Mouse (Mus musculus): ENCODE measurements around the gene Nrp2. TPM values are rescaled to one million over a fixed set of nuclear protein-coding genes. Genes with fewer than 3 reads are reported as not detected.

The Nrp2 gene
- polyA plus RNA-seq, 1 experiment from 2014 or later = 6.2 TPM

DNA sequence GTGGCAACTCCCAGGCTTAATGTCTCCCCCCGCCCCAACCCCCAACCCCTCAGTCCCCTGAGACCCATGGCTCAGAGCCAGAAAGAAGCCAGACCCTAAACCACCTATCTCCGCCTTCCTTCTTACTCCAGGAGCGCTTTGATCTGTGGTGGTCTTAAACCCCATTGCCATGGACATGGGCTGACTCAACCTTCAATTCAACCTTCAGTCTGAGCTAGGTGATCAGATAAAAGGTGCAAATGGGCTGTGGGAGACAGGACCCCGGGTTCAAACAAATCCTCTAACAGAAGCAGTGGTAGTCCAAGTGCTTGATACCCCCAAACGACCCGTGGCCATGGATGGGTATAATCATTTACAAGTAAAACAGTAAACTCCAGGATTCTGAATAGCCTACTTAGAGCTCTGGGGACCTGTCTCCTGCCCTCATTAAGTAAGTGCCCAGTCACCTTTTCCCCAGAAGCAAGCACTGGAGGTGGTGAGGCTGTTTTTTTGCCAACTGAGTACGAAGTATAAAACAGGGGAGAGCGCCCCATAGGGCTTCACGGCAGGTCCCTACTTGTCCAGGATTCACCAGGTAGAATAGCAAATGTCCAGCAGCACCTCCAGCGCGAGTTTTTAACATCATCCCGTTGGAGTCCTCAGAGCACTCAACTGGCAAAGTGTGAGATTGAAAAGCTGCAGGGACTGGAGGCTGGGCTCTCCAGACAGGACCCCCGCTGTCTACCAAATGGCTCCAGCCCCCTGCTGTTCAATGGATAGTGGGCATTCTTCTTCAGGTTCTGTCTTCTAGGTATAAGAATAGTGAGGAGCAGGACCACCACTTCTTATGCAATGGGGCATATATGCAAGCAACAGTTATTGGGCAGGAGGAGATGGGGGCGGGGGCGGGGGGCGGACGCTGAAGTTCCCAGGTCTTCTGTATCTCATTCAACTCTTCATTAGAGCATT, 5.1 kb downstream of the Nrp2 start:
- H3K9ac ChIP-seq (ENCODE audit: low read depth, low read length) = no peak overlapping the region
- peak overlapping the region; percentile 72; the same call in 1 of the 2 replicates for H3K4me2 ChIP-seq
- DNase-seq (ENCODE audit: low spot score) (no peak), ATAC-seq (replicated peaks; ENCODE audit: low FRiP score) (no peak)
- no peak overlapping the region for H3K27ac ChIP-seq (ENCODE audit: low read depth, low read length)
- no peak overlapping the region for H3K4me3 ChIP-seq (ENCODE audit: low read depth, low read length)
- H3K4me1 ChIP-seq (replicated peaks; ENCODE audit: control insufficient read depth, insufficient read depth, low read length) = peaks cover 3% of the 10 kb centered on the region; the same call in 1 of the 2 replicates
- H3K36me3 ChIP-seq (ENCODE audit: control insufficient read depth, insufficient read depth, low read length) = no peaks in the 10 kb centered on the region
- WGBS = 32% methylated on average over 17 of the region's 17 CpGs
- peaks cover 61% of the 10 kb centered on the region for H3K27me3 ChIP-seq (replicated peaks; ENCODE audit: control insufficient read depth, insufficient read depth, low read length)
- no peaks in the 10 kb centered on the region for H3K9me3 ChIP-seq (ENCODE audit: control insufficient read depth, low read length)

DNA sequence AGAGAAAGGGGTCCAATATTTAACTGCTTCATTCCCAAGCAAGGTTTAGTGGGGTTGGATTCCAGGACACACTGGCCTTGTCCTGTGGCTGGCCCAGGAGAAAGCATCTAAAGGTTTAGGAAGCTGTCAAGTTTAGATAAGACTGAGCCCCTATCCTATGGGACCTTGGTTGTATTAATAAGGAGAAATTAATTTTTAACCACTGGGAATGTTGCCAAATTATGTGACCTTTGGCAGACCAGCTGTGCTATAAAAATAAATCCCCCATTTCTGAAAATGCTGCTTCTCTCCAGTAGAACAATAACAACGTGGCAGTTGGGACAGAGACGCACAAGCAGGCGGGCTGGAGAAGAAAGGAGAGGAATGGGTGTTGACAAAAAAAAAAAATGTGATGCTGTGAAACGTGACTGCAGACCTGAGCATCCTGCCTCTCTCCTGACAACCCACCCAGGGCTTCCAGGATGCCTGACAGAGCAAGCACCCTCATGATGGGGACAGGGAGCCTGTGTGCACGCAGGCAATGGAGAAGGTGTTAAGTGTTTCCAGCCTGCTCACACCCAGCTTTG, 6.8 kb downstream of the Nrp2 start:
- Histone ChIP-seq H3K9me3 (ENCODE audit: control insufficient read depth, low read length) (no peaks in the 10 kb centered on the region), H3K9ac (ENCODE audit: low read depth, low read length) (no peak overlapping the region), H3K4me3 (ENCODE audit: low read depth, low read length) (no peak overlapping the region), H3K36me3 (ENCODE audit: control insufficient read depth, insufficient read depth, low read length) (no peaks in the 10 kb centered on the region), H3K4me1 (replicated peaks; ENCODE audit: control insufficient read depth, insufficient read depth, low read length) (peaks cover 3% of the 10 kb centered on the region; the same call in 1 of the 2 replicates), H3K27ac (ENCODE audit: low read depth, low read length) (no peak overlapping the region), H3K4me2 (no peak overlapping the region), H3K27me3 (replicated peaks; ENCODE audit: control insufficient read depth, insufficient read depth, low read length) (peaks cover 45% of the 10 kb centered on the region)
- DNase-seq (ENCODE audit: low spot score) (no peak), ATAC-seq (replicated peaks; ENCODE audit: low FRiP score) (no peak)
- WGBS = 60% methylated on average over 5 of the region's 5 CpGs

DNA sequence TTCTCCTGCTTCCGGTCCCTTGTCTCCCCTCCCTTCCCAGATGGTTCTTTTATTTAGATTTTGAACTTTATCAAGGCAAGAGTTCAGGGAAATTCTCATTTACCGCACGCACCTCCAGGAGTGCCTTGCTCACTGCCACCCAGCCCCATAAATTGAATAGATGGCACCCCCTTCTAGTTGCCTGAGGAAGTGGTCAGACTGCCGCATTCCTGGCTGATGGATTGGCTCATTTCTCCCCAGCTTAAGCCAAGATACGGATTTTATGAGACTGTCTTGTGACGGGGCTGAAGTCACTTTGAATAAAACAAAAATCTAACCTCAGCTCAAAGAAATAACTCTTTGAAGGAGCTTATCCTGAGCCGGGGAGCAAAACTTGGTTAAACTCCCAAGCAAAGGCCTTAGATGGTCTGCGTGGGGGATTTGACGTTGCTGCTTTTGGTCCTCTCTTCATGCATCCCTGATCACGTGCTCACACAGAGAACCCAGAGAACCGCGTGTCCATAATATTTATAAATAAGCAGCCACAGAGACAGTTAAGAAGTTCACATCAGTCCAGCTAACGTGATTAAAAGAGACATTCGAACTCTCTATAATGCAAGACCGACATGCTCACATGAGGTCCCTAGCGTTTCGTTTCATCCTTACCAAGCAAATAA, 10.1 kb downstream of the Nrp2 start:
- H3K27me3 ChIP-seq (replicated peaks; ENCODE audit: control insufficient read depth, insufficient read depth, low read length) = peaks cover 14% of the 10 kb centered on the region

DNA sequence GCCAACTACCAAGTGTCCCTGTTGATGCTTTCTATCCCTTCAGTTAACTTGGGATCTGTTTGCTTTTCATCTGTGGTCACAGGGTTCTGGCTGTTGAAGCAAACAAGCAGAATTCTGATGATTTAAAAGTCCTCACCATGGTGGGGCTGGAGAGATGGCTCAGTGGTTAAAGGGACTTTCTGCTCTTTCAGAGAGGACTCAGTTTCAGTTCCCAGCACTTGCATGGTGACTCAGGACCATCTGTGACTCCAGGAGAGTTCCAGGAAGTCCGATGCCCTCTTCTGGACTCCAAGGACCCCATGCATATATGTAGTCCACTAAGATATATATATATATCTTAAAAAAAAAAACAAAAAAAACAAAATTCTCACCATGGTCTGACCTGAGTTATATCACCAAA, 11.9 kb downstream of the Nrp2 start:
- WGBS = 83% methylated on average over 1 of the region's 1 CpGs
- Histone ChIP-seq H3K4me3 (ENCODE audit: low read depth, low read length) (no peak overlapping the region), H3K27ac (ENCODE audit: low read depth, low read length) (no peak overlapping the region), H3K4me1 (replicated peaks; ENCODE audit: control insufficient read depth, insufficient read depth, low read length) (no peaks in the 10 kb centered on the region; the same call in 1 of the 2 replicates), H3K9me3 (ENCODE audit: control insufficient read depth, low read length) (no peaks in the 10 kb centered on the region), H3K36me3 (ENCODE audit: control insufficient read depth, insufficient read depth, low read length) (no peaks in the 10 kb centered on the region), H3K27me3 (replicated peaks; ENCODE audit: control insufficient read depth, insufficient read depth, low read length) (peaks cover 3% of the 10 kb centered on the region), H3K4me2 (no peak overlapping the region), H3K9ac (ENCODE audit: low read depth, low read length) (no peak overlapping the region)
- DNase-seq (ENCODE audit: low spot score) (no peak), ATAC-seq (replicated peaks; ENCODE audit: low FRiP score) (no peak)

More for the DNA sequence above, 10.1 kb downstream of the Nrp2 start:
- no peaks in the 10 kb centered on the region for H3K9me3 ChIP-seq (ENCODE audit: control insufficient read depth, low read length)
- H3K9ac ChIP-seq (ENCODE audit: low read depth, low read length) = no peak overlapping the region
- ATAC-seq (replicated peaks; ENCODE audit: low FRiP score) = no peak
- H3K36me3 ChIP-seq (ENCODE audit: control insufficient read depth, insufficient read depth, low read length) = no peaks in the 10 kb centered on the region
- no peak overlapping the region for H3K4me3 ChIP-seq (ENCODE audit: low read depth, low read length)
- no peaks in the 10 kb centered on the region; the same call in 1 of the 2 replicates for H3K4me1 ChIP-seq (replicated peaks; ENCODE audit: control insufficient read depth, insufficient read depth, low read length)
- no peak for DNase-seq (ENCODE audit: low spot score)
- H3K27ac ChIP-seq (ENCODE audit: low read depth, low read length) = no peak overlapping the region
- WGBS = 70% methylated on average over 17 of the region's 17 CpGs
- no peak overlapping the region for H3K4me2 ChIP-seq

DNA sequence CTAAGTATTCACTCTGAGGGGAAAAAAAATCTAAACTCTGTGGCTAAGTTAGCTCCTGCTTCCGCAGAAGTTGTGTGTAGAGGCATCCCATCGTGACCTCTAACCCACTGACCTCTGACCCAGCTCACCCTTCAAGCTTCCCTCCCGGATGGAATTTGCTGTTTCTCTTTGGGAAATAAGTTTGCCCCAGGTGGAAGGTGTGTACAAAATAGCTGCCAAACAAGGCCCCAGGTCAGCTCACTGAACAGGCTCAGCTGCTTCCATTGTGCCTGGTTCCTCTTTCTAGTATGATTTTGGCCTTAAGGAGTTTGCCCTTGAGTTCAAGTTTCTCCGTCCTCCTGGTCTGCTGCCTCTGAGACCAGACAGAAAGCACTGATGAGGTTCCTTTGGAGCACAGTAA, 12.6 kb downstream of the Nrp2 start:
- 58% methylated on average over 4 of the region's 4 CpGs for WGBS
- Histone ChIP-seq H3K9me3 (ENCODE audit: control insufficient read depth, low read length) (no peaks in the 10 kb centered on the region), H3K9ac (ENCODE audit: low read depth, low read length) (no peak overlapping the region), H3K27ac (ENCODE audit: low read depth, low read length) (no peak overlapping the region), H3K4me1 (replicated peaks; ENCODE audit: control insufficient read depth, insufficient read depth, low read length) (no peaks in the 10 kb centered on the region; the same call in 1 of the 2 replicates), H3K36me3 (ENCODE audit: control insufficient read depth, insufficient read depth, low read length) (no peaks in the 10 kb centered on the region), H3K4me2 (no peak overlapping the region), H3K27me3 (replicated peaks; ENCODE audit: control insufficient read depth, insufficient read depth, low read length) (peaks cover 3% of the 10 kb centered on the region), H3K4me3 (ENCODE audit: low read depth, low read length) (no peak overlapping the region)
- no peak for ATAC-seq (replicated peaks; ENCODE audit: low FRiP score)
- no peak for DNase-seq (ENCODE audit: low spot score)

DNA sequence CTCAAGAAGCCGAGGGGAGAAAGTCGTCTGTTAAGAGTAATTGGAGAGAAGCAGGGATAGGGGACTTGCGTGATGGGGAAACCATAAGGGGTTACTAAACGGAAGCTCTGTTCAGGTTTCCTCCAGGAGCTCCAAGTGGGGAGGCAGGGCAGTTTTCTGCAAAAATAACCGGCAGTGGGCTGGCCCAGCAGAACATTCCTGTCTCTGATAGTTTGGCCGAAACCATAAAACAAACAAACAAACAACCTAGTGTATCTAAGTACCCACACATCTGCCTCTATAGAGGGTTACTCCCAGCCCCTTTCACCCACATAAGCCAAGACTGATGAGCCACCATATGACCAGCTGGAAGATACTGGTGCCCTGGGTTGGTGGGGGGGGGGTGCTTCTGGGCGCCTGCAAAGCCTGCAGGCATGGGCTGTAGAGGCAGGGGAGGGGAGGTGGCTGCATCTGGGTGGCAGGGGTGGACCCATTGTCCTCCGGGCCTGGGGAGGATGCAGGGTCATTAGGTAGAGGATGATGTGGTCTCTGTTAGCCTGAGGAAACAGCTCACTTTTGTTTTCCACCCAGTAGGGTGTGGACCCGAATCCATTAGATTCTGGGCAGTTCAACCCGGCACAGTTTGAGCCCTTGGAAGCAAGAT, 13.9 kb downstream of the Nrp2 start:
- 53% methylated on average over 10 of the region's 10 CpGs for WGBS
- Histone ChIP-seq H3K4me2 (no peak overlapping the region), H3K36me3 (ENCODE audit: control insufficient read depth, insufficient read depth, low read length) (no peaks in the 10 kb centered on the region), H3K4me1 (replicated peaks; ENCODE audit: control insufficient read depth, insufficient read depth, low read length) (no peaks in the 10 kb centered on the region; the same call in 1 of the 2 replicates), H3K9ac (ENCODE audit: low read depth, low read length) (no peak overlapping the region), H3K27me3 (replicated peaks; ENCODE audit: control insufficient read depth, insufficient read depth, low read length) (peaks cover 3% of the 10 kb centered on the region), H3K4me3 (ENCODE audit: low read depth, low read length) (no peak overlapping the region), H3K9me3 (ENCODE audit: control insufficient read depth, low read length) (no peaks in the 10 kb centered on the region), H3K27ac (ENCODE audit: low read depth, low read length) (no peak overlapping the region)
- ATAC-seq (replicated peaks; ENCODE audit: low FRiP score) (no peak), DNase-seq (ENCODE audit: low spot score) (no peak)

GRCm38 (mm10) chr1:62717552-62718236, 14.6 kb downstream of the Nrp2 start:
- Histone ChIP-seq H3K27ac (ENCODE audit: low read depth, low read length) (no peak overlapping the region), H3K4me1 (replicated peaks; ENCODE audit: control insufficient read depth, insufficient read depth, low read length) (no peaks in the 10 kb centered on the region; the same call in 1 of the 2 replicates), H3K27me3 (replicated peaks; ENCODE audit: control insufficient read depth, insufficient read depth, low read length) (peaks cover 3% of the 10 kb centered on the region; the same call in 1 of the 2 replicates), H3K4me3 (ENCODE audit: low read depth, low read length) (no peak overlapping the region), H3K4me2 (no peak overlapping the region), H3K9ac (ENCODE audit: low read depth, low read length) (no peak overlapping the region), H3K36me3 (ENCODE audit: control insufficient read depth, insufficient read depth, low read length) (no peaks in the 10 kb centered on the region), H3K9me3 (ENCODE audit: control insufficient read depth, low read length) (no peaks in the 10 kb centered on the region)
- ATAC-seq (replicated peaks; ENCODE audit: low FRiP score) = no peak
- 68% methylated on average over 13 of the region's 13 CpGs for WGBS
- no peak for DNase-seq (ENCODE audit: low spot score)

DNA sequence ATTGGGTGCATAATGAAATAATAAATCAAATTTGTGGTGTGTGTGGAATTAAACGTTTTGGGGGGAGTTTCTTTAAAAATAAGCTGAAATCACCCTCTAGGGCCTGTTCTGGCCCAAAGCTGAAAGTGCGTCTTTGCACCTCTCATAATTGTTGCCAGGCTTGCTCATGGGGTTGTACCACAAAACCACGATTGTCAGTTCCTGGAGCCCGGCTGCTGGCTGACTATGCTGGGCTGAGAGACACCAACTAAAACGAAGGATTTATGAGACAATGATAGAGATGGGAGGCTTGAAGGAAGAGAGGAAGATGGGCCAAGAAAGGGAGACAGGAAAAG, 15.1 kb downstream of the Nrp2 start:
- ATAC-seq (replicated peaks; ENCODE audit: low FRiP score) = no peak
- H3K27ac ChIP-seq (ENCODE audit: low read depth, low read length) = no peak overlapping the region
- no peak overlapping the region for H3K4me3 ChIP-seq (ENCODE audit: low read depth, low read length)
- no peaks in the 10 kb centered on the region; the same call in 1 of the 2 replicates for H3K4me1 ChIP-seq (replicated peaks; ENCODE audit: control insufficient read depth, insufficient read depth, low read length)
- peaks cover 3% of the 10 kb centered on the region; the same call in 1 of the 2 replicates for H3K27me3 ChIP-seq (replicated peaks; ENCODE audit: control insufficient read depth, insufficient read depth, low read length)
- H3K9me3 ChIP-seq (ENCODE audit: control insufficient read depth, low read length) = no peaks in the 10 kb centered on the region
- no peak overlapping the region for H3K4me2 ChIP-seq
- 35% methylated on average over 5 of the region's 5 CpGs for WGBS
- H3K36me3 ChIP-seq (ENCODE audit: control insufficient read depth, insufficient read depth, low read length) = no peaks in the 10 kb centered on the region
- DNase-seq (ENCODE audit: low spot score) = no peak
- H3K9ac ChIP-seq (ENCODE audit: low read depth, low read length) = no peak overlapping the region

Data from liver, embryonic 11.5 days (tissue).